Mouse (Mus musculus) stomach, embryonic 16.5 days (tissue): ENCODE measurements at regions not wholly inside any gene's neighbourhood (a gene's known extent, or its start where the extent isn't known, plus 50 kb on each side); places are given as distances from the start of the nearest gene placed in this dataset.

ENCODE experiments used
- ATAC-seq: fragments of 200-750 bp; cut with Nextera tagmentation; 2 replicates; pipeline ENCODE4 v1.8.0; 2017; ENCODE audit warnings: moderate number of reproducible peaks, moderate TSS enrichment; ENCODE audit not compliant: insufficient read depth, low FRiP score
- H3K27ac ChIP-seq: fragments of 300-500 bp; sonication (generic); 2 replicates; pipeline ENCODE4 v1.5.1; 2014; ENCODE audit warnings: low read length
- H3K27me3 ChIP-seq: fragments of 300-500 bp; sonication (generic); 2 replicates; pipeline ENCODE4 v1.6.1; 2014; ENCODE audit warnings: low read length, control low read depth, mixed read lengths; ENCODE audit not compliant: control insufficient read depth, insufficient read depth
- H3K36me3 ChIP-seq: fragments of 300-500 bp; sonication (generic); 2 replicates; pipeline ENCODE4 v1.6.1; 2014; ENCODE audit warnings: low read length; ENCODE audit not compliant: control insufficient read depth, insufficient read depth
- H3K4me1 ChIP-seq: fragments of 300-500 bp; sonication (generic); 2 replicates; pipeline ENCODE4 v1.6.1; 2014; ENCODE audit warnings: low read length, control low read depth, mixed read lengths; ENCODE audit not compliant: control insufficient read depth, insufficient read depth
- H3K4me2 ChIP-seq: fragments of 300-500 bp; sonication (generic); 2 replicates; pipeline ENCODE4 v1.6.1; 2014; ENCODE audit warnings: low read depth, low read length, mixed read lengths
- H3K4me3 ChIP-seq: fragments of 300-500 bp; sonication (generic); replicated peaks from 2 replicates; pipeline ENCODE4 v1.5.1; 2014; ENCODE audit warnings: mild to moderate bottlenecking, low read length
- H3K9ac ChIP-seq: fragments of 300-500 bp; sonication (generic); 2 replicates; pipeline ENCODE4 v1.6.1; 2014; ENCODE audit warnings: low read length
- H3K9me3 ChIP-seq: fragments of 300-500 bp; sonication (generic); replicated peaks from 2 replicates; pipeline ENCODE4 v1.6.1; 2016; ENCODE audit warnings: low read length, control low read depth; ENCODE audit not compliant: control insufficient read depth
- WGBS: fragments of 180-500 bp; shearing (Covaris S2); extraction: QIAGEN DNeasy Blood & Tissue Kit; methylation state at CpG from one replicate; pipeline ENCODE4 v1.1.7; 2014; 5-methylcytosine and 5-hydroxymethylcytosine counted together

- ATAC-seq: no peak
- WGBS: 51% methylated on average over 4 of the region's 4 CpGs
- no peak overlapping the region for H3K27ac ChIP-seq
Measured at GRCm38 (mm10) chr2:75183293-75183692, 357.7 kb downstream of the Mtx2 start.

DNA sequence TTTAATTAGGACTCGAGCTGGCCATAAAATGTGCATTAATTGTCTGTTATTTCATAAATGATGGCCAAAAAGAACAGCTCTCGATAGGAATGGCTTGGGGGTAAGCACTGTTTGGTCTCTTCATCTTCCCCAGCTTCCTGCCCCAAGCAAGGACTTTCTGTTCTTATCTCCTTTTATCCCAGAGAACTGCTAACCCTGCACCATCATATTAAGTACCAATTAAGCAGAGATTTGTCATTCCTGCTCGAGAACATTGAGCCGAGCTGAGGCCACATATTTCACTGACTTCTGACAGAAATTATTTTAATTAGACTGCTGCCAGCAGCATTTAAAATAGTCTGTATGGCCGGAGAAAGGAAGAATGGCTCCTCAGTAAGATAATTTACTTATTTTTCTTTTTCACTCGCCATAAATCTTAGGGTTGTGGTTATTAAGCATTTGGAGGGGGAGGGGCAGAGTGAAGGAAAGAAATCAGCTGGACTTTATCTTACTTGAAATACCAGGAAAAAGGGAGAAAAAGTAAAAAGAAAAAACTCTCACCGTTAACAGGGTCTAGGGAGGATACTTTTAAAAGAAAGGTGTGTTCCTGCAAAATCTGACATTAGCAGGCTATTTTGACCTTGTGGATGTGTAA is 377.1 kb downstream of the Mtx2 start:
- H3K4me2 ChIP-seq: no peak overlapping the region
- no peaks in the 10 kb centered on the region for H3K36me3 ChIP-seq
- ATAC-seq: no peak
- no peaks in the 10 kb centered on the region for H3K9me3 ChIP-seq
- H3K27me3 ChIP-seq: no peaks in the 10 kb centered on the region
- no peak overlapping the region for H3K4me3 ChIP-seq
- H3K27ac ChIP-seq: no peak overlapping the region
- H3K9ac ChIP-seq: no peak overlapping the region
- H3K4me1 ChIP-seq: no peaks in the 10 kb centered on the region
- WGBS: 26% methylated on average over 7 of the region's 7 CpGs

More at GRCm38 (mm10) chr2:75183293-75183692, 357.7 kb downstream of the Mtx2 start:
- Histone ChIP-seq H3K36me3 (no peaks in the 10 kb centered on the region), H3K4me2 (no peak overlapping the region), H3K4me3 (no peak overlapping the region), H3K27me3 (no peaks in the 10 kb centered on the region), H3K9me3 (no peaks in the 10 kb centered on the region), H3K9ac (no peak overlapping the region), H3K4me1 (no peaks in the 10 kb centered on the region)

DNA sequence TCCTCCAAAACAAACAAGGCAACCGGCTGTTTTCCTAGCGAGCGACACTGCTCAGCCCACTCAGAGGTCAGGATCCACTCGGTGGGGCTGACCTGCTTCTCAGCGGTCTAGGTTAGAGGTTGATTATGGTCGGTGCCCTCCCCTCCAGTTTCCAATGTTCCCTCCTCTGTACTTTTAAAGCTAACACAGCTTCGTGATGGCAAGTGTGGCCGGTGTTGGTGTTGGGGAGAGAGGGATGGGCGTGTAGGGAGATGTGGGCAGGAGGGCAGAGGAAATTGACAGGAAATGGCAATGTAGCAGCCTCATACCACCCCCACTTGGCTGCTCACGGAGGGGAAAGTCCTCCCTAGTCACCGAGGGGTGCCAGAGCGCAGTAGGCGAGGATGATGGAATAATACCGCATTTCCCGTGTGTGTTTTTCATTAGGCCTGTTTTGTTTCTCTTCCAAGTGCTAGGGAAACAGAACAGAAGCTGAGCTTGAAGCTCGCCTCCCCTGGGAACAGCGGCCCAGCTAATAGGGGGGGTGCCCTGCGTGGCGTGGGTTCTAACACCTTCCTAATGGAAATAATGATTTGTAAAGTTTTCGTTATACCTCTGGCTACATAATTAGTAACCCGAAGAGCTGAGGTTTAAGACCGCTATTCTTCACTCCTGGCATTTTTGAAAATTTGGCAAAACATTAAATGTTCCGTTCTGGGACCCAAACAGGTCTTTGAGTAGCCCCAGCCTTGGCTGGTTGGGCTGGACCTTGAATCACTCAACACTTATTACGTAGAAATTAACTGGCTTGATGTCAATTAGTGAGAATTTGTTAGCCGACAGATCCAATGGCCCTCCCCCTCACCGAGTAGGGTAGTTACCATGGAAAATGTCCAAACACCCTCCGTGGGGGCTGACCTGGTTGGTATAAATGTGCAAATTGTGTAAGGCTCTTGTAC is 383.5 kb downstream of the Mtx2 start:
- Histone ChIP-seq H3K4me1 (no peaks in the 10 kb centered on the region), H3K9me3 (no peaks in the 10 kb centered on the region), H3K4me3 (no peak overlapping the region), H3K4me2 (no peak overlapping the region), H3K9ac (no peak overlapping the region), H3K27ac (no peak overlapping the region), H3K27me3 (no peaks in the 10 kb centered on the region), H3K36me3 (no peaks in the 10 kb centered on the region)
- ATAC-seq: no peak
- 75% methylated on average over 27 of the region's 27 CpGs for WGBS

GRCm38 (mm10) chr2:75209790-75210583 is 384.4 kb downstream of the Mtx2 start:
- no peak for ATAC-seq
- no peak overlapping the region for H3K4me2 ChIP-seq

GRCm38 (mm10) chr2:75216931-75217330 is 391.3 kb downstream of the Mtx2 start:
- no peaks in the 10 kb centered on the region for H3K36me3 ChIP-seq
- H3K9me3 ChIP-seq: no peaks in the 10 kb centered on the region
- no peaks in the 10 kb centered on the region for H3K4me1 ChIP-seq
- no peaks in the 10 kb centered on the region for H3K27me3 ChIP-seq
- no peak for ATAC-seq
- no peak overlapping the region for H3K4me3 ChIP-seq
- WGBS: 82% methylated on average over 5 of the region's 5 CpGs
- H3K9ac ChIP-seq: no peak overlapping the region
- H3K4me2 ChIP-seq: no peak overlapping the region
- no peak overlapping the region for H3K27ac ChIP-seq

More at GRCm38 (mm10) chr2:75209790-75210583, 384.4 kb downstream of the Mtx2 start:
- 53% methylated on average over 17 of the region's 17 CpGs for WGBS
- no peak overlapping the region for H3K27ac ChIP-seq
- H3K4me1 ChIP-seq: no peaks in the 10 kb centered on the region
- H3K9ac ChIP-seq: no peak overlapping the region
- H3K4me3 ChIP-seq: no peak overlapping the region
- no peaks in the 10 kb centered on the region for H3K9me3 ChIP-seq
- no peaks in the 10 kb centered on the region for H3K27me3 ChIP-seq
- no peaks in the 10 kb centered on the region for H3K36me3 ChIP-seq

- H3K36me3 ChIP-seq: no peaks in the 10 kb centered on the region
- no peak for ATAC-seq
- H3K27ac ChIP-seq: no peak overlapping the region
- H3K9ac ChIP-seq: no peak overlapping the region
- H3K4me3 ChIP-seq: no peak overlapping the region
- H3K27me3 ChIP-seq: no peaks in the 10 kb centered on the region
- 54% methylated on average over 8 of the region's 8 CpGs for WGBS
- no peaks in the 10 kb centered on the region for H3K9me3 ChIP-seq
- H3K4me1 ChIP-seq: no peaks in the 10 kb centered on the region
- H3K4me2 ChIP-seq: no peak overlapping the region
Measured at GRCm38 (mm10) chr2:75220775-75221359, 395.3 kb downstream of the Mtx2 start.

- H3K4me2 ChIP-seq: no peak overlapping the region
- no peak for ATAC-seq
- no peaks in the 10 kb centered on the region for H3K27me3 ChIP-seq
- no peak overlapping the region for H3K27ac ChIP-seq
- no peaks in the 10 kb centered on the region for H3K36me3 ChIP-seq
- no peak overlapping the region for H3K9ac ChIP-seq
- H3K4me1 ChIP-seq: no peaks in the 10 kb centered on the region
- 52% methylated on average over 5 of the region's 5 CpGs for WGBS
- no peaks in the 10 kb centered on the region for H3K9me3 ChIP-seq
- no peak overlapping the region for H3K4me3 ChIP-seq
Measured at GRCm38 (mm10) chr2:75224443-75224842, 398.8 kb downstream of the Mtx2 start.

GRCm38 (mm10) chr2:75240976-75241375 is 415.4 kb downstream of the Mtx2 start:
- H3K27ac ChIP-seq: no peak overlapping the region
- H3K36me3 ChIP-seq: no peaks in the 10 kb centered on the region
- H3K9ac ChIP-seq: no peak overlapping the region
- no peak overlapping the region for H3K4me2 ChIP-seq
- no peaks in the 10 kb centered on the region for H3K9me3 ChIP-seq
- H3K27me3 ChIP-seq: no peaks in the 10 kb centered on the region
- 85% methylated on average over 1 of the region's 1 CpGs for WGBS
- no peak for ATAC-seq
- H3K4me3 ChIP-seq: no peak overlapping the region
- H3K4me1 ChIP-seq: 0 out of 2 replicates have a peak, but pooled peaks cover 6% of the 10 kb centered on the region
